Mouse (Mus musculus) MEL (cell line): Measurements from ENCODE around the gene Tbc1d2b.

Source experiments
- CTCF ChIP-seq, 3 experiments: IDR thresholded peaks in 2 of 3; conservative IDR thresholded peaks in 1 of 3; 2 replicates each; pipeline ENCODE4 v1.5.1; 2011 to 2012; ENCODE audit warnings: low read length in 3 of 3, low read depth in 2 of 3, mild to moderate bottlenecking in 2 of 3, improper control_type of control experiment in 1 of 3, inconsistent platforms in 1 of 3, mixed read lengths in 1 of 3, moderate library complexity in 1 of 3; ENCODE audit not compliant: control insufficient read depth in 1 of 3, insufficient read depth in 1 of 3, poor library complexity in 1 of 3, severe bottlenecking in 1 of 3
- ELF1 ChIP-seq: IDR thresholded peaks from 2 replicates; pipeline ENCODE4 v1.6.1; 2014; ENCODE audit warnings: low read depth, mild to moderate bottlenecking, inconsistent platforms, low read length, improper control_type of control experiment, moderate library complexity
- EP300 ChIP-seq, 2 experiments: IDR thresholded peaks; 2 replicates each; pipeline ENCODE4 v1.6.1; 2011; ENCODE audit warnings: improper control_type of control experiment in 2 of 2, low read length in 2 of 2, low read depth in 1 of 2, mild to moderate bottlenecking in 1 of 2
- GATA1 ChIP-seq: IDR thresholded peaks from 2 replicates; pipeline ENCODE4 v1.6.1; 2011; ENCODE audit warnings: low read depth, low read length, improper control_type of control experiment
- KAT2A ChIP-seq: conservative IDR thresholded peaks from 2 replicates; pipeline ENCODE4 v1.6.1; 2012; ENCODE audit warnings: low read depth, low read length, improper control_type of control experiment, inconsistent platforms
- POLR2A ChIP-seq, 2 experiments: IDR thresholded peaks; 2 replicates each; pipeline ENCODE4 v1.6.1; 2011 to 2012; ENCODE audit warnings: low read length in 2 of 2, mild to moderate bottlenecking in 2 of 2, control low read depth in 1 of 2, improper control_type of control experiment in 1 of 2, low read depth in 1 of 2, moderate library complexity in 1 of 2; ENCODE audit not compliant: control insufficient read depth in 1 of 2, insufficient read depth in 1 of 2, poor library complexity in 1 of 2
- SMC3 ChIP-seq: IDR thresholded peaks from 2 replicates; pipeline ENCODE4 v1.6.1; 2011; ENCODE audit warnings: low read depth, low read length, improper control_type of control experiment
- TBP ChIP-seq: IDR thresholded peaks from 2 replicates; pipeline ENCODE4 v1.8.0; 2011; ENCODE audit warnings: low read depth, low read length, improper control_type of control experiment

GRCm38 (mm10) chr9:90277884-90278283 lies 7.3 kb upstream of the Tbc1d2b start:
- TF ChIP-seq CTCF (IDR thresholded peaks at IDR 0.05 in 2 of 3, conservative IDR thresholded peaks at IDR 0.05 in 1 of 3; ENCODE audit: control insufficient read depth in 1 of 3, insufficient read depth in 1 of 3, low read depth in 2 of 3, low read length in 3 of 3, poor library complexity in 1 of 3, severe bottlenecking in 1 of 3), result no peak
- TF ChIP-seq KAT2A, result no peak
- TF ChIP-seq SMC3, result no peak
- no peak for TF ChIP-seq POLR2A (IDR thresholded peaks at IDR 0.05; ENCODE audit: control insufficient read depth in 1 of 2, insufficient read depth in 1 of 2, low read depth in 1 of 2, low read length in 2 of 2, poor library complexity in 1 of 2)
- TF ChIP-seq EP300 (IDR thresholded peaks at IDR 0.05; ENCODE audit: low read depth in 1 of 2, low read length in 2 of 2), result no peak
- no peak for TF ChIP-seq ELF1
- TF ChIP-seq TBP, result no peak
- no peak for TF ChIP-seq GATA1
